Mouse (Mus musculus) MEL (cell line): ENCODE results near the gene Aplp2. TPM values are rescaled to one million over a fixed set of nuclear protein-coding genes. Genes with fewer than 3 reads are reported as not detected.

Source experiments
- DNase-seq: peaks from one replicate; pipeline ENCODE4 v3.0.0; 2011; ENCODE audit warnings: low read depth, low spot score
- H3K27ac ChIP-seq: 2 replicates; pipeline ENCODE4 v1.5.1; 2012; ENCODE audit warnings: low read depth, mild to moderate bottlenecking, control low read depth, low read length, moderate library complexity; ENCODE audit not compliant: control insufficient read depth
- H3K27me3 ChIP-seq, 2 experiments: fragments of 150-350 bp in 1 of 2; sonication (generic) in 1 of 2; 2 replicates each; pipeline ENCODE4 v1.6.1; 2012; ENCODE audit warnings: low read length in 2 of 2, mild to moderate bottlenecking in 2 of 2, improper control_type of control experiment in 1 of 2, moderate library complexity in 1 of 2; ENCODE audit not compliant: insufficient read depth in 2 of 2, control insufficient read depth in 1 of 2
- H3K36me3 ChIP-seq, 2 experiments: 2 replicates each; pipeline ENCODE4 v1.6.1; 2012 to 2014; ENCODE audit warnings: low read length in 2 of 2, improper control_type of control experiment in 1 of 2, inconsistent platforms in 1 of 2, mild to moderate bottlenecking in 1 of 2; ENCODE audit not compliant: insufficient read depth in 2 of 2, control insufficient read depth in 1 of 2
- H3K4me1 ChIP-seq, 2 experiments: fragments of 150-350 bp in 1 of 2; sonication (generic) in 1 of 2; 2 replicates each; pipeline ENCODE4 v1.6.1; 2012; ENCODE audit warnings: low read length in 2 of 2, improper control_type of control experiment in 1 of 2, mild to moderate bottlenecking in 1 of 2; ENCODE audit not compliant: insufficient read depth in 2 of 2, control insufficient read depth in 1 of 2
- H3K4me3 ChIP-seq, 2 experiments: fragments of 150-350 bp in 1 of 2; sonication (generic) in 1 of 2; 2 replicates each; pipeline ENCODE4 v1.5.1; 2012; ENCODE audit warnings: low read depth in 2 of 2, low read length in 2 of 2, mild to moderate bottlenecking in 2 of 2, moderate library complexity in 2 of 2, control low read depth in 1 of 2, improper control_type of control experiment in 1 of 2; ENCODE audit not compliant: control insufficient read depth in 1 of 2, insufficient read depth in 1 of 2
- H3K79me2 ChIP-seq: 2 replicates; pipeline ENCODE4 v1.6.1; 2012; ENCODE audit warnings: mild to moderate bottlenecking, low read length, moderate library complexity; ENCODE audit not compliant: control insufficient read depth, poor library complexity, insufficient read depth
- H3K9ac ChIP-seq: 2 replicates; pipeline ENCODE4 v1.6.1; 2012; ENCODE audit warnings: low read depth, mild to moderate bottlenecking, control low read depth, low read length, moderate library complexity; ENCODE audit not compliant: control insufficient read depth, poor library complexity, severe bottlenecking
- H3K9me3 ChIP-seq: fragments of 150-350 bp; sonication (generic); replicated peaks from 2 replicates; pipeline ENCODE4 v1.6.1; 2012; ENCODE audit warnings: mild to moderate bottlenecking, low read length, improper control_type of control experiment, moderate library complexity; ENCODE audit not compliant: insufficient read depth
- CHD1 ChIP-seq: IDR thresholded peaks from 2 replicates; pipeline ENCODE4 v1.6.1; 2012; ENCODE audit warnings: low read depth, mild to moderate bottlenecking, inconsistent platforms, low read length, improper control_type of control experiment
- EP300 ChIP-seq, 2 experiments: IDR thresholded peaks; 2 replicates each; pipeline ENCODE4 v1.6.1; 2011; ENCODE audit warnings: improper control_type of control experiment in 2 of 2, low read length in 2 of 2, low read depth in 1 of 2, mild to moderate bottlenecking in 1 of 2
- ETS1 ChIP-seq: IDR thresholded peaks from 2 replicates; pipeline ENCODE4 v1.6.1; 2012; ENCODE audit warnings: low read depth, mild to moderate bottlenecking, inconsistent platforms, low read length, improper control_type of control experiment, moderate library complexity
- GABPA ChIP-seq: IDR thresholded peaks from 2 replicates; pipeline ENCODE4 v1.6.1; 2012; ENCODE audit warnings: low read depth, mild to moderate bottlenecking, inconsistent platforms, low read length, improper control_type of control experiment, moderate library complexity
- HCFC1 ChIP-seq: IDR thresholded peaks from 2 replicates; pipeline ENCODE4 v1.6.1; 2012; ENCODE audit warnings: low read depth, mild to moderate bottlenecking, inconsistent platforms, low read length, improper control_type of control experiment, moderate library complexity
- MAFK ChIP-seq: IDR thresholded peaks from 2 replicates; pipeline ENCODE4 v1.6.1; 2011; ENCODE audit warnings: low read depth, mild to moderate bottlenecking, low read length, improper control_type of control experiment, borderline replicate concordance
- MAZ ChIP-seq: IDR thresholded peaks from 2 replicates; pipeline ENCODE4 v1.6.1; 2012; ENCODE audit warnings: low read depth, mild to moderate bottlenecking, inconsistent platforms, low read length, improper control_type of control experiment
- MXI1 ChIP-seq: IDR thresholded peaks from 2 replicates; pipeline ENCODE4 v1.6.1; 2011; ENCODE audit warnings: mild to moderate bottlenecking, low read depth, low read length, improper control_type of control experiment
- MYC ChIP-seq: IDR thresholded peaks from 2 replicates; pipeline ENCODE4 v1.6.1; 2011; ENCODE audit warnings: low read depth, mild to moderate bottlenecking, low read length, improper control_type of control experiment, moderate library complexity
- RAD21 ChIP-seq: IDR thresholded peaks from 2 replicates; pipeline ENCODE4 v1.6.1; 2011; ENCODE audit warnings: mild to moderate bottlenecking, low read depth, low read length, improper control_type of control experiment
- RCOR1 ChIP-seq: IDR thresholded peaks from 2 replicates; pipeline ENCODE4 v1.6.1; 2012; ENCODE audit warnings: low read depth, mild to moderate bottlenecking, inconsistent platforms, low read length, improper control_type of control experiment
- TAL1 ChIP-seq: IDR thresholded peaks from 2 replicates; pipeline ENCODE4 v1.6.1; 2012; ENCODE audit warnings: mild to moderate bottlenecking, inconsistent platforms, low read length, moderate library complexity, mixed read lengths
- TBP ChIP-seq: IDR thresholded peaks from 2 replicates; pipeline ENCODE4 v1.8.0; 2011; ENCODE audit warnings: low read depth, low read length, improper control_type of control experiment
- USF1 ChIP-seq: IDR thresholded peaks from 2 replicates; pipeline ENCODE4 v1.6.1; 2014; ENCODE audit warnings: low read depth, mild to moderate bottlenecking, inconsistent platforms, low read length, improper control_type of control experiment, moderate library complexity
- USF2 ChIP-seq, 2 experiments: IDR thresholded peaks; 2 replicates each; pipeline ENCODE4 v1.6.1; 2011 to 2012; ENCODE audit warnings: improper control_type of control experiment in 2 of 2, low read length in 2 of 2, borderline replicate concordance in 1 of 2, inconsistent platforms in 1 of 2, low read depth in 1 of 2, mild to moderate bottlenecking in 1 of 2; ENCODE audit not compliant: insufficient read depth in 1 of 2
- ZKSCAN1 ChIP-seq: IDR thresholded peaks from 2 replicates; pipeline ENCODE4 v1.6.1; 2012; ENCODE audit warnings: low read depth, mild to moderate bottlenecking, inconsistent platforms, low read length, improper control_type of control experiment, moderate library complexity
- ZMIZ1 ChIP-seq: IDR thresholded peaks from 2 replicates; pipeline ENCODE4 v1.6.1; 2012; ENCODE audit warnings: low read depth, mild to moderate bottlenecking, inconsistent platforms, low read length, improper control_type of control experiment, moderate library complexity
- polyA plus RNA-seq, 2 experiments: library from polyadenylated mRNA; stranded (reverse) in 1 of 2; unstranded in 1 of 2; fragments of >175 nt in 1 of 2; fragments of >200 nt in 1 of 2; gene quantifications; 2 replicates each; pipeline versions ENCODE4 v1.2.1 to v1.2.4; 2012; ENCODE audit warnings: low replicate concordance in 2 of 2, low read depth in 1 of 2; ENCODE audit not compliant: insufficient read length in 2 of 2, insufficient read depth in 1 of 2, missing spikeins in 1 of 2
- total RNA-seq: library from RNA; depleted of rRNA; stranded (reverse); fragments of 300-350 nt; gene quantifications from 2 replicates; pipeline ENCODE4 v1.2.3, GENCODE M21; 2012

Gene Aplp2
- total and polyA plus RNA-seq, 3 experiments: 37.6 to 60.6 TPM; not detected in 1

GRCm38 (mm10) chr9:31236079-31236478, 24.5 kb upstream of the Aplp2 start:
- DNase-seq: no peak
- Histone ChIP-seq H3K79me2 (no peaks in the 10 kb centered on the region), H3K9me3 (no peaks in the 10 kb centered on the region), H3K27ac (no peak overlapping the region), H3K9ac (no peak overlapping the region), H3K36me3 (peaks cover 0 to 9% of the 10 kb centered on the region in 2 experiments; a peak in 2 of 4 replicates), H3K27me3 (no peaks in the 10 kb centered on the region), H3K4me1 (peaks cover 7 to 9% of the 10 kb centered on the region in 2 experiments; a peak in 3 of 4 replicates), H3K4me3 (no peak overlapping the region)
- TF ChIP-seq TBP: no peak
- no peak for TF ChIP-seq TAL1
- TF ChIP-seq RAD21: no peak
- no peak for TF ChIP-seq RCOR1
- no peak for TF ChIP-seq USF1
- TF ChIP-seq MYC: no peak
- no peak for TF ChIP-seq ZMIZ1

- Histone ChIP-seq H3K4me1 (peaks cover 7 to 11% of the 10 kb centered on the region in 2 experiments), H3K27ac (no peak overlapping the region), H3K79me2 (no peaks in the 10 kb centered on the region), H3K27me3 (no peaks in the 10 kb centered on the region), H3K9ac (no peak overlapping the region), H3K36me3 (peaks cover 0 to 9% of the 10 kb centered on the region in 2 experiments; a peak in 2 of 4 replicates), H3K4me3 (no peak overlapping the region), H3K9me3 (no peaks in the 10 kb centered on the region)
- TF ChIP-seq USF1 (no peak), ZKSCAN1 (no peak), USF2 (IDR thresholded peaks at IDR 0.05; ENCODE audit: borderline replicate concordance in 1 of 2, insufficient read depth in 1 of 2, low read depth in 1 of 2, low read length in 2 of 2) (no peak), CHD1 (no peak), HCFC1 (no peak), GABPA (no peak), MXI1 (no peak), ETS1 (no peak), MAFK (no peak), ZMIZ1 (no peak), EP300 (IDR thresholded peaks at IDR 0.05; ENCODE audit: low read depth in 1 of 2, low read length in 2 of 2) (no peak), MAZ (no peak)
- no peak for DNase-seq
Observed at GRCm38 (mm10) chr9:31235489-31235888, 23.9 kb upstream of the Aplp2 start.
